Mouse (Mus musculus): ENCODE data around the gene Tmem141. TPM values are rescaled to one million over a fixed set of nuclear protein-coding genes. Genes with fewer than 3 reads are reported as not detected.

The Tmem141 gene
- total and polyA plus RNA-seq, 3 experiments = 6.2 to 11.1 (median 7.7) TPM

- Histone ChIP-seq H3K9me3 (replicated peaks; ENCODE audit: low read length) (no peaks in the 10 kb centered on the region), H3K36me3 (replicated peaks in 1 of 2; ENCODE audit: control insufficient read depth in 1 of 2, insufficient read depth in 1 of 2, low read length in 1 of 2) (peaks cover under 1 to 24% of the 10 kb centered on the region in 2 experiments), H3K27me3 (replicated peaks) (no peaks in the 10 kb centered on the region), H3K27ac (ENCODE audit: insufficient read depth, low read depth) (no peak within 1 kb of the TSS; the same call in 1 of the 2 replicates), H3K79me2 (replicated peaks; ENCODE audit: control insufficient read depth, extremely low read depth, insufficient read depth, poor library complexity, severe bottlenecking) (peaks cover 17% of the 10 kb centered on the region), H3K4me1 (ENCODE audit: control insufficient read depth in 1 of 2, insufficient read depth in 2 of 2) (peaks cover 5 to 21% of the 10 kb centered on the region in 2 experiments), H3K9ac (ENCODE audit: insufficient read depth, low read depth) (peak within 1 kb of the TSS; percentile 65), H3K4me2 (ENCODE audit: insufficient read depth, low read depth, poor library complexity, severe bottlenecking) (peak within 1 kb of the TSS; percentile 86), H3K4me3 (replicated peaks in 1 of 3; ENCODE audit: low read depth in 2 of 3, low read length in 2 of 3, poor library complexity in 1 of 3) (peak within 1 kb of the TSS; percentile 77 to 99 (median 83))
- DNase-seq (ENCODE audit: extremely low read depth) = peak; percentile 86
- dilution Hi-C loops (cut with MboI; ENCODE audit: extremely low pct_ligation_motif_present, extremely low pct_unique_long_range_greater_than_20kb, low sequenced_read_pairs) = no loop called here
- in situ Hi-C loops (cut with MboI; ENCODE audit: low pct_ligation_motif_present, low pct_unique_long_range_greater_than_20kb, low sequenced_read_pairs) = no loop called here
- TF ChIP-seq BHLHE40 (IDR thresholded peaks at IDR 0.05; ENCODE audit: low read depth, low read length) = 0 out of 2 replicates have a peak, but pooled peaks have one; percentile 12
- peak; percentile 88 for TF ChIP-seq HCFC1 (IDR thresholded peaks at IDR 0.05; ENCODE audit: low read depth, low read length)
- 0 out of 2 replicates have a peak, but pooled peaks have one; percentile 18 for TF ChIP-seq MAFK (IDR thresholded peaks at IDR 0.05; ENCODE audit: insufficient replicate concordance, low read length)
- peak; percentile 76; the same call in 1 of the 2 replicates for TF ChIP-seq MXI1 (IDR thresholded peaks at IDR 0.05; ENCODE audit: low read depth, low read length)
- TF ChIP-seq POLR2AphosphoS2 (IDR thresholded peaks at IDR 0.05; ENCODE audit: low read depth, low read length) = peak; percentile 72; the same call in 1 of the 2 replicates
- TF ChIP-seq NELFE (IDR thresholded peaks at IDR 0.05; ENCODE audit: low read depth, low read length) = peak; percentile 95
- no peak for TF ChIP-seq RAD21 (IDR thresholded peaks at IDR 0.05; ENCODE audit: low read depth, low read length)
- TF ChIP-seq POLR2A (IDR thresholded peaks at IDR 0.05; ENCODE audit: low read depth, low read length) = peak; percentile 91
- no peak for TF ChIP-seq ZKSCAN1 (IDR thresholded peaks at IDR 0.05; ENCODE audit: borderline replicate concordance, low read depth, low read length)
- TF ChIP-seq RCOR1 (conservative IDR thresholded peaks at IDR 0.05; ENCODE audit: low read depth, low read length) = peak; percentile 39; the same call in 1 of the 2 replicates
- no peak for TF ChIP-seq USF2 (conservative IDR thresholded peaks at IDR 0.05; ENCODE audit: low read depth, low read length)
- peak; percentile 61; the same call in 1 of the 2 replicates for TF ChIP-seq TBP (conservative IDR thresholded peaks at IDR 0.05; ENCODE audit: low read depth, low read length)
- no peak for TF ChIP-seq MYC (IDR thresholded peaks at IDR 0.05; ENCODE audit: low read depth, low read length)
- TF ChIP-seq ETS1 (conservative IDR thresholded peaks at IDR 0.05; ENCODE audit: low read depth, low read length) = no peak
- no peak; the same call in 1 of the 2 replicates for TF ChIP-seq MAZ (IDR thresholded peaks at IDR 0.05; ENCODE audit: low read depth, low read length)
- no peak for TF ChIP-seq PAX5 (IDR thresholded peaks at IDR 0.05; ENCODE audit: low read length)
- no peak for TF ChIP-seq EP300 (IDR thresholded peaks at IDR 0.05; ENCODE audit: low read length)
- peak; percentile 50; the same call in 1 of the 2 replicates for TF ChIP-seq ELF1 (IDR thresholded peaks at IDR 0.05; ENCODE audit: low read depth, low read length)
- peak; percentile 96 for TF ChIP-seq MAX (IDR thresholded peaks at IDR 0.05; ENCODE audit: low read length)
- TF ChIP-seq MEF2A (IDR thresholded peaks at IDR 0.05; ENCODE audit: borderline replicate concordance, low read depth, low read length) = peak; percentile 78
- no peak for TF ChIP-seq JUND (conservative IDR thresholded peaks at IDR 0.05; ENCODE audit: low read depth, low read length)
- TF ChIP-seq ZMIZ1 (IDR thresholded peaks at IDR 0.05; ENCODE audit: low read depth, low read length) = peak; percentile 89
- no peak for TF ChIP-seq JUN (IDR thresholded peaks at IDR 0.05; ENCODE audit: insufficient read depth, low read depth, low read length)
- TF ChIP-seq CTCF (conservative IDR thresholded peaks at IDR 0.05 in 1 of 2, IDR thresholded peaks at IDR 0.05 in 1 of 2; ENCODE audit: low read depth in 2 of 2, low read length in 2 of 2) = no peak
- no peak; the same call in 1 of the 2 replicates for TF ChIP-seq CHD1 (IDR thresholded peaks at IDR 0.05; ENCODE audit: low read depth, low read length)
- TF ChIP-seq USF1 (IDR thresholded peaks at IDR 0.05; ENCODE audit: low read depth, low read length) = no peak
- no peak for TF ChIP-seq SMC3 (IDR thresholded peaks at IDR 0.05; ENCODE audit: low read depth, low read length)
- peak; percentile 53; the same call in 1 of the 2 replicates for TF ChIP-seq CHD2 (IDR thresholded peaks at IDR 0.05; ENCODE audit: low read length)
- peak; percentile 85 for TF ChIP-seq KAT2A (IDR thresholded peaks at IDR 0.05; ENCODE audit: insufficient replicate concordance, low read length)
- TF ChIP-seq UBTF (IDR thresholded peaks at IDR 0.05; ENCODE audit: low read depth, low read length) = peak; percentile 36; the same call in 1 of the 2 replicates
- peak; percentile 15; the same call in 1 of the 2 replicates for TF ChIP-seq GABPA (IDR thresholded peaks at IDR 0.05; ENCODE audit: insufficient replicate concordance, low read depth, low read length)
- peak; percentile 74 for TF ChIP-seq SIN3A (IDR thresholded peaks at IDR 0.05; ENCODE audit: low read length)
- TF ChIP-seq IRF4 (IDR thresholded peaks at IDR 0.05; ENCODE audit: low read depth, low read length) = peak; percentile 76
- TF ChIP-seq NRF1 (IDR thresholded peaks at IDR 0.05; ENCODE audit: low read depth, low read length) = peak; percentile 95
- TF ChIP-seq ZC3H11A (IDR thresholded peaks at IDR 0.05; ENCODE audit: low read depth, low read length) = no peak
- TF ChIP-seq ZNF384 (IDR thresholded peaks at IDR 0.05; ENCODE audit: low read depth, low read length) = no peak
- peak; percentile 54; the same call in 1 of the 2 replicates for TF ChIP-seq E2F4 (IDR thresholded peaks at IDR 0.05; ENCODE audit: insufficient replicate concordance, low read depth, low read length)
These were observed 13.8 kb downstream of the Tmem141 start, which contains the start of gene Rabl6 for GRCm38 (mm10) chr2:25607761-25608622. Gene Rabl6, minus strand, starts transcription at chr2:25608521.
